Comparison of ENCODE assay signal across 29 mouse cellular contexts in genomic region chr2:160962149-160962548, GRCm38 (mm10). TPM values are rescaled to one million over a fixed set of nuclear protein-coding genes. Genes with fewer than 3 reads are reported as not detected.
DNase-seq lines count a peak whose midpoint lies in the region; ATAC-seq and TF ChIP-seq lines count a peak whose summit lies in the region.
"Had no signal": no experiment of that assay in that cellular context is flagged by ENCODE, and none has a peak within 500 bp of the region (broad histone marks: within the 10 kb centered on the region; RNA-seq: fewer than 3 reads in every experiment).

No protein-coding gene starts in this region.

- peak overlapping the region; percentile 67; the same call in 1 of the 2 replicates for H3K27ac ChIP-seq in kidney, embryonic 16.5 days (ENCODE audit: low read length)
- H3K27ac ChIP-seq in MEL (ENCODE audit: control insufficient read depth, low read depth, low read length) = no peak overlapping the region
- H3K27ac ChIP-seq in gastrocnemius, adult 2 months = no peak overlapping the region
- H3K27ac ChIP-seq: embryonic facial prominence, embryonic 12.5 days; forebrain, embryonic 13.5 days; forebrain, embryonic 15.5 days had no signal

- WGBS in kidney, embryonic 16.5 days = 97% methylated on average over 1 of the region's 1 CpGs

- no peaks in the 10 kb centered on the region for H3K4me1 ChIP-seq in kidney, embryonic 16.5 days (ENCODE audit: insufficient read depth, low read length)
- peaks cover 13 to 25% of the 10 kb centered on the region in 2 experiments for H3K4me1 ChIP-seq in MEL (ENCODE audit: control insufficient read depth in 1 of 2, insufficient read depth in 2 of 2, low read length in 2 of 2)
- H3K4me1 ChIP-seq: embryonic facial prominence, embryonic 12.5 days; forebrain, embryonic 13.5 days; forebrain, embryonic 15.5 days had no signal

- no peak for TF ChIP-seq CTCF in MEL (IDR thresholded peaks at IDR 0.05 in 2 of 3, conservative IDR thresholded peaks at IDR 0.05 in 1 of 3; ENCODE audit: control insufficient read depth in 1 of 3, insufficient read depth in 1 of 3, low read depth in 2 of 3, low read length in 3 of 3, poor library complexity in 1 of 3, severe bottlenecking in 1 of 3)
- no peak for TF ChIP-seq CTCF in gastrocnemius, adult 2 months (IDR thresholded peaks at IDR 0.05)

- no peak overlapping the region for H3K9ac ChIP-seq in kidney, embryonic 16.5 days (replicated peaks; ENCODE audit: low read length)
- no peak overlapping the region for H3K9ac ChIP-seq in MEL (ENCODE audit: control insufficient read depth, low read depth, low read length, poor library complexity, severe bottlenecking)
- H3K9ac ChIP-seq: embryonic facial prominence, embryonic 12.5 days; forebrain, embryonic 13.5 days; forebrain, embryonic 15.5 days; forebrain, postnatal 0 days had no signal

- intact Hi-C loops in gastrocnemius, adult 2 months (cut with DNase I) = no loop called here

- H3K4me2 ChIP-seq in kidney, embryonic 16.5 days (replicated peaks; ENCODE audit: low read depth, low read length) = no peak overlapping the region
- H3K4me2 ChIP-seq: embryonic facial prominence, embryonic 12.5 days; forebrain, embryonic 13.5 days; forebrain, embryonic 15.5 days had no signal

- no peaks in the 10 kb centered on the region for H3K79me2 ChIP-seq in MEL (ENCODE audit: control insufficient read depth, insufficient read depth, low read length, poor library complexity)

- TF ChIP-seq RAD21 in MEL (IDR thresholded peaks at IDR 0.05; ENCODE audit: low read depth, low read length) = no peak

- no peaks in the 10 kb centered on the region for H3K27me3 ChIP-seq in kidney, embryonic 16.5 days (ENCODE audit: insufficient read depth, low read length)
- H3K27me3 ChIP-seq in MEL (ENCODE audit: control insufficient read depth in 1 of 2, insufficient read depth in 2 of 2, low read length in 2 of 2) = no peaks in the 10 kb centered on the region
- H3K27me3 ChIP-seq: CH12.LX; embryonic facial prominence, embryonic 12.5 days; forebrain, embryonic 13.5 days; forebrain, embryonic 15.5 days; Patski had no signal

- peaks cover 56% of the 10 kb centered on the region for H3K36me3 ChIP-seq in kidney, embryonic 16.5 days (ENCODE audit: insufficient read depth, low read length)
- H3K36me3 ChIP-seq in MEL (ENCODE audit: control insufficient read depth in 1 of 2, insufficient read depth in 2 of 2, low read length in 2 of 2) = peaks cover 4 to 18% of the 10 kb centered on the region in 2 experiments; a peak in 3 of 4 replicates

- no peaks in the 10 kb centered on the region for H3K9me3 ChIP-seq in kidney, embryonic 16.5 days (ENCODE audit: low read length)
- H3K9me3 ChIP-seq in MEL (replicated peaks; ENCODE audit: insufficient read depth, low read length) = no peaks in the 10 kb centered on the region
- H3K9me3 ChIP-seq: embryonic facial prominence, embryonic 12.5 days; forebrain, embryonic 13.5 days; forebrain, embryonic 15.5 days; G1E had no signal

- no peak for DNase-seq in kidney, postnatal 4 days
- peak; percentile 65 for DNase-seq in MEL (ENCODE audit: low read depth, low spot score)
- no peak for DNase-seq in left cerebral cortex, adult 9 months (ENCODE audit: low spot score in 2 of 2)
- no peak for DNase-seq in adrenal gland, postnatal 25 days
- DNase-seq in gastrocnemius, adult 2 months = no peak
- DNase-seq: adrenal gland, adult 8-10 months; adrenal gland, postnatal 14 days; B cell, adult 2 months; cerebellum, adult 11 months; cerebellum, adult 18-20 months; cerebellum, adult 8-10 months; cerebellum, adult 9-11 months; cerebellum, postnatal 14 days; cerebellum, postnatal 36 days; embryo, embryonic 11 days; forebrain, postnatal 0 days had no signal

- H3K4me3 ChIP-seq in kidney, embryonic 16.5 days (ENCODE audit: low read length) = no peak overlapping the region
- no peak overlapping the region for H3K4me3 ChIP-seq in MEL (ENCODE audit: control insufficient read depth in 1 of 2, insufficient read depth in 1 of 2, low read depth in 2 of 2, low read length in 2 of 2)
- H3K4me3 ChIP-seq in gastrocnemius, adult 2 months = no peak overlapping the region
- H3K4me3 ChIP-seq: embryonic facial prominence, embryonic 12.5 days; forebrain, embryonic 13.5 days; forebrain, embryonic 15.5 days had no signal

- no peak for TF ChIP-seq POLR2A in MEL (IDR thresholded peaks at IDR 0.05; ENCODE audit: control insufficient read depth in 1 of 2, insufficient read depth in 1 of 2, low read depth in 1 of 2, low read length in 2 of 2, poor library complexity in 1 of 2)

- ATAC-seq in kidney, embryonic 16.5 days (ENCODE audit: low FRiP score, low TSS enrichment) = no peak
- peak; percentile 50 for ATAC-seq in granulocyte monocyte progenitor cell, adult 5-6 weeks (replicated peaks; ENCODE audit: poor library complexity, severe bottlenecking)
- peak; percentile 53 for ATAC-seq in megakaryocyte progenitor cell, adult 5-6 weeks (replicated peaks; ENCODE audit: poor library complexity)
- ATAC-seq: activated CD4-positive, CD25-positive, alpha-beta regulatory T cell, adult 4 months; CD4-positive, CD25-positive, alpha-beta regulatory T cell, adult 4 months; forebrain, embryonic 13.5 days; forebrain, embryonic 15.5 days; forebrain, postnatal 0 days; Patski had no signal

- peak; percentile 56 to 61; a peak in 3 of 4 replicates for TF ChIP-seq EP300 in MEL (IDR thresholded peaks at IDR 0.05; ENCODE audit: low read depth in 1 of 2, low read length in 2 of 2)

TF ChIP-seq in MEL, 35 proteins besides CTCF, POLR2A, EP300 and RAD21:
- no peak for TF ChIP-seq MAFK (IDR thresholded peaks at IDR 0.05; ENCODE audit: borderline replicate concordance, low read depth, low read length)
- no peak for TF ChIP-seq ZKSCAN1 (IDR thresholded peaks at IDR 0.05; ENCODE audit: low read depth, low read length)
- TF ChIP-seq NELFE (IDR thresholded peaks at IDR 0.05; ENCODE audit: low read depth, low read length) = no peak
- no peak for TF ChIP-seq USF1 (IDR thresholded peaks at IDR 0.05; ENCODE audit: low read depth, low read length)
- TF ChIP-seq CHD2 (IDR thresholded peaks at IDR 0.05; ENCODE audit: low read length) = no peak
- peak; percentile 49; the same call in 1 of the 2 replicates for TF ChIP-seq MYB (IDR thresholded peaks at IDR 0.05; ENCODE audit: low read depth, low read length)
- peak; percentile 71 for TF ChIP-seq ETS1 (IDR thresholded peaks at IDR 0.05; ENCODE audit: low read depth, low read length)
- TF ChIP-seq MAX (IDR thresholded peaks at IDR 0.05; ENCODE audit: low read length) = peak; percentile 50; the same call in 1 of the 2 replicates
- TF ChIP-seq MXI1 (IDR thresholded peaks at IDR 0.05; ENCODE audit: low read depth, low read length) = peak; percentile 48
- no peak for TF ChIP-seq USF2 (IDR thresholded peaks at IDR 0.05; ENCODE audit: borderline replicate concordance in 1 of 2, insufficient read depth in 1 of 2, low read depth in 1 of 2, low read length in 2 of 2)
- no peak for TF ChIP-seq TAL1 (IDR thresholded peaks at IDR 0.05; ENCODE audit: low read length)
- TF ChIP-seq SIN3A (IDR thresholded peaks at IDR 0.05; ENCODE audit: low read length) = peak; percentile 93
- TF ChIP-seq GATA1 (IDR thresholded peaks at IDR 0.05; ENCODE audit: low read depth, low read length) = 0 out of 2 replicates have a peak, but pooled peaks have one; percentile 10
- TF ChIP-seq JUND (IDR thresholded peaks at IDR 0.05; ENCODE audit: low read depth, low read length) = no peak
- TF ChIP-seq POLR2AphosphoS5 (IDR thresholded peaks at IDR 0.05; ENCODE audit: borderline replicate concordance, low read depth, low read length) = no peak

RNA-seq across cellular contexts. Expression of gene Emilin3, which starts 50.0 kb away (rescaled TPM):
- 7.7 and 11.5 TPM in 2 replicates for polyA plus RNA-seq in kidney, embryonic 16.5 days (2015; fragmentation: Nextera tagmentation; extraction: Ambion mirVana)
- total RNA-seq in MEL (2012; rRNA removed) = not detected in 2 replicates
- not detected for polyA plus RNA-seq in MEL (2012; ENCODE audit: insufficient read depth in 1 of 2, insufficient read length in 2 of 2, low read depth in 1 of 2, low replicate concordance in 2 of 2, missing spikeins in 1 of 2)
- total RNA-seq in granulocyte monocyte progenitor cell, adult 5-6 weeks (2014; fragmentation: Nextera tagmentation) = not detected in 2 replicates
- not detected in 2 replicates for total RNA-seq in granulocyte monocyte progenitor cell, adult 5-6 weeks (2017)
- not detected in 2 replicates for total RNA-seq in megakaryocyte progenitor cell, adult 5-6 weeks (2015)
- total RNA-seq in megakaryocyte progenitor cell, adult 5-6 weeks (2017) = not detected in 2 replicates
- not detected in 2 replicates for total RNA-seq in adrenal gland, postnatal 25 days (2021)
- total RNA-seq in gastrocnemius, adult 2 months (2021) = under 1 TPM; 0.20 to 0.23 TPM
- total RNA-seq: adrenal gland, adult 18-20 months; adrenal gland, adult 8-10 months; CH12.LX; common myeloid progenitor, adult 5-6 weeks had no signal
- polyA plus RNA-seq: activated CD4-positive, CD25-positive, alpha-beta regulatory T cell, adult 4 months; CD4-positive, CD25-positive, alpha-beta regulatory T cell, adult 4 months; G1E; Patski had no signal
